Mouse (Mus musculus): ENCODE data around the gene C2cd4c.

GRCm38 (mm10) chr10:79633006-79633777 is 19.4 kb upstream of the C2cd4c start:
- TF ChIP-seq MAX (IDR thresholded peaks at IDR 0.05; ENCODE audit: low read length) (no peak), TBP (IDR thresholded peaks at IDR 0.05; ENCODE audit: low read depth, low read length) (no peak), CTCF (IDR thresholded peaks at IDR 0.05 in 2 of 3, conservative IDR thresholded peaks at IDR 0.05 in 1 of 3; ENCODE audit: control insufficient read depth in 1 of 3, insufficient read depth in 1 of 3, low read depth in 2 of 3, low read length in 3 of 3, poor library complexity in 1 of 3, severe bottlenecking in 1 of 3) (no peak), EP300 (IDR thresholded peaks at IDR 0.05; ENCODE audit: low read depth in 1 of 2, low read length in 2 of 2) (no peak), HCFC1 (IDR thresholded peaks at IDR 0.05; ENCODE audit: low read depth, low read length) (no peak), JUND (IDR thresholded peaks at IDR 0.05; ENCODE audit: low read depth, low read length) (no peak)
